Mouse (Mus musculus) left cerebral cortex, adult 8-10 months (tissue): ENCODE data around the gene Casr. TPM values are rescaled to one million over a fixed set of nuclear protein-coding genes. Genes with fewer than 3 reads are reported as not detected.

ENCODE experiments used
- total RNA-seq, 4 experiments: library from RNA; stranded (reverse); gene quantifications; 2 replicates each; pipeline ENCODE4 v1.2.4; 2022

The Casr gene
- total RNA-seq, 4 experiments from 2014 or later = 0.30 to 0.79 (median 0.52) TPM

Other genes starting within 250 kb of the Casr start
- not detected for gene BC117090, start 227.8 kb downstream of the Casr start, total RNA-seq
- not detected for gene BC100530, start 194.4 kb downstream of the Casr start, total RNA-seq
- gene Stfa2, start 153.7 kb downstream of the Casr start, total RNA-seq = not detected
- not detected for gene Stfa3, start 106.7 kb downstream of the Casr start, total RNA-seq
- gene Cd86, start 103.9 kb upstream of the Casr start, total RNA-seq = 1 to 10 TPM in 3 of 4 experiments, under 1 TPM in 1; 0.74 to 3.8 (median 2.3) TPM
- gene Ildr1, start 131.8 kb upstream of the Casr start, total RNA-seq = under 1 TPM; 0.13 to 0.57 (median 0.20) TPM
- 10 to 100 TPM; 28.4 to 42.2 (median 32.1) TPM for gene Slc15a2, start 222.8 kb upstream of the Casr start, total RNA-seq